Mouse (Mus musculus): ENCODE measurements around the gene Myo9b.

- TF ChIP-seq CTCF (IDR thresholded peaks at IDR 0.05) (no peak), EP300 (IDR thresholded peaks at IDR 0.05) (no peak)
Observed at GRCm38 (mm10) chr8:71396639-71397305, 124.3 kb downstream of the Myo9b start, which contains the start of gene Babam1.

All from lung, postnatal 0 days (tissue).